Mouse (Mus musculus): ENCODE data around the gene Dnah6.
A peak's percentile ranks its signal among the peaks of the same experiment; 100 is the strongest.

DNA sequence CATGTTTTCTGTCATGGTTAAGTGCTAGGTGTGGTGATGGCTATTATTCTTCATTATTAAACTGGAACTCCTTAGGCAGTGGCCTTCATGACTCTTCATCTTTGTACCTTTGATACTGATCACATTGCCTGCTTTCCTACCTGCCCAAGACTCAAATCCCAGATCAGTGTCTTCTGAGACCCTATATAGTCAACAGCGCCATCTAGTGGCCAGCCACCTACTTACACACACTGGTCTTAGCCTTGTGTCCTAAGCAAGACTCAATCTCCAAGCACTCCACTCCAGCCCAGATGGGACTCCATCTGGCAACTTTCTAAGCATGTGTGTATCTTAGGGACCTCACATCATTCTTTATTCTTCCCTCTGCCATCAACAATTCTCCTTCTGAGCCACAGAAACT lies 67.8 kb downstream of the Dnah6 start:
- peak; percentile 96 for TF ChIP-seq CTCF (IDR thresholded peaks at IDR 0.05; ENCODE audit: low read depth)
- TF ChIP-seq EP300 (optimal IDR thresholded peaks at IDR 0.05) = no peak
